Mouse (Mus musculus) WW6 (cell line): ENCODE results near the gene Mrps18c.

ENCODE experiments used
- DNase-seq: peaks from one replicate; pipeline ENCODE4 v3.0.0-alpha.2; 2013; ENCODE audit warnings: low read depth, low spot score

Gene Mrps18c

DNA sequence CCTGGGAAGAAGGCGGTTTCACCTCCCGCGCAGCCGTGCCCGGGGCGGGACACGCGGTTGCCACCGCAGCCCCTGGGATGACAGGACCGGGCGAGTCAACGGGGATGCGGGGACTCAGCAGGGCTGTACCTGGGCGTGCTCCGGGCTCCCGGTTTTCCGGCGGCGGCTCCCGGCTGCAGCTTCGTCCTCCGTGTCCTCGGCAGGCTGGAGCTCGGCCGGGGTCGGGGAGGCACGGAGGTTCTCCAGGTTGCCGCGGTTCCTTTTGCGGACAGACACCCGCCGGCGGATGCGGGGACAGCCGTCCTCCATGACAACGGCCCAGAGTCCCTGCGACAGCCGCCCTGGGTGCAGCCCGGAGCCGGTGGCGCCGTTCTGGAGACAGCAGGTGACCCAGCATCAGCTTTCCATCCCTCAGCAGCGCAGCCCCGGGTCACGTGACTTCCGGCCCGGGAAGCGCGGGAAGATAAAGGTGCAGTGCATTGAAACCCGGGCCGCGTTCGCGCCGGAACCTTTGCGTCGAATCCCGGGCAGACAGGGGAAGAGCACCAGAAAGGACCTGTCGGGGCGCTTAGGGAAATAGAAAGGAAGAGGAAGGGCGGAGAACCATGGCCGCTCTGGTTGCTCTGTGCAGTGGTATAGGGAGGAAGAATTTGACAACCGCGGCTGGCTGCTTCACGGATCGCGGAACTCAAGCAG, at the start of gene Mrps18c, which contains the start of gene Helq:
Mrps18c (plus strand) TSS at position 463 of the 696 bp plus-strand sequence.
Helq (minus strand) TSS at position 434 of the 696 bp plus-strand sequence.
- peak; percentile 88 for DNase-seq

DNA sequence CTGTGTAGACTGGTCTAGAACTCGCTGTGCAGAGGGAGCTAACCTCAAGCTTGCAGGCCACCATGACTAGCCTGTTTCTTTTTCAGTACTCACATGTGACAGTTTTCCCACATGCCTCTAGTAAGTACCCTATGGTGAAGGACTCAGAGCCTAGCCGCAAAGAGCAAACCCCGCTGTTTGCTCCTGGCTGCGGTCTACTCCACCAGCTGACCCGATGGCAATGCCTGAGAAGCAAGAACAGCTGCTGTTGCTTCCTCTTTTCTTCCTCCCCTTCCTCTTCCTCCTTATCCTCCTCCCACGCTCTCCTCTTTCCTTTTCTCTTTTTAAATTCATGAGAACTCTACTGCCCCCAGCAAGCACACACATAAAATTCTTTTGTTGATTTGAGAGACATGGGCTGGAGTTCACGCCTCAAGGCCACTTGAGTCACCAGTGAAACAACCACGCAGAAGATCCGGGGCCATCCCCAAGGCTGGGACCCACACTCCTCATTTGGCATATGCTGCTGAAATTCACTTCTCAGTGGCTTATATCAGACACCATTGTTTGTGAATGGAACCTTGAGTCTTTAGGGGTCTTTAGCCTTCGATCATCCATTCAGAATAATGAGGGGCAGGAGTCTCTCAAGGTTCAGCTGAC, 47.7 kb upstream of the Mrps18c start:
- no peak for DNase-seq

DNA sequence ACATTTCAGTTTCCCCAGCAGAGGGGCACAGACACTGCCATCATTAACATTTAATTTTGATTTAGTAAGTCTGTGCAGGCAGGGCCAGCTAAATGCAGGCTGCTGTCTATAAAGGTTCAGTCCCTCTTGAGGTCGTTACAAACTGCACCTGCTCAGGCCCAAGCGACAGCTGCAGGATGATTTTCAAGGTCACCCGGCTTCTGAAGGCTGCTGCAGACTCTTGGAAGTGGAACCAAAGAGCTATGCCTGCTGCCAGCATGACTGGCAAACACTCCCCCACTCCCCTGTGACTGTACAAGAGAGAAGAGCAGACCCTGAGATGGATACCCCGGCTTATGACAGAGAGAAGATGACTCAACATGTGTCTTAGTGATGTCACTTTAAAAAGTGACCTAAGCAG, 46.8 kb upstream of the Mrps18c start:
- no peak for DNase-seq

DNA sequence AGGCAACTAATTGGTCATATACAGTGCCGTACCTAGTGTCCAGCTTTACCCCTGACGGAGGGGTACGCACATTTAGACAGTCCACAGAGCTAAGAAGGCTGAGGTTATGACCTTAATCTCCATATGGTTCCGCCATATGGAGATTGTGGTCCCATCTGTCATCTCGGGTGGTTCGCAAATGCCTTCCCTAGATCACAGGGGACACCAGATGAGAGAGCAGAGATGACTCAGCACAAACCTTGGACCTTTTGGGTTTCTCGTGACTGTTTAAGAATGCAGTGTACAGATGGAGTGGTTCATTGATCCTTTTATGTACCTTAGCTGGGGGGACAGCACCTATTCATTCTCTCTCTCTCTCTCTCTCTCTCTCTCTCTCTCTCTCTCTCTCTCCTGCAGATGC, 45.0 kb upstream of the Mrps18c start:
- DNase-seq: no peak

DNA sequence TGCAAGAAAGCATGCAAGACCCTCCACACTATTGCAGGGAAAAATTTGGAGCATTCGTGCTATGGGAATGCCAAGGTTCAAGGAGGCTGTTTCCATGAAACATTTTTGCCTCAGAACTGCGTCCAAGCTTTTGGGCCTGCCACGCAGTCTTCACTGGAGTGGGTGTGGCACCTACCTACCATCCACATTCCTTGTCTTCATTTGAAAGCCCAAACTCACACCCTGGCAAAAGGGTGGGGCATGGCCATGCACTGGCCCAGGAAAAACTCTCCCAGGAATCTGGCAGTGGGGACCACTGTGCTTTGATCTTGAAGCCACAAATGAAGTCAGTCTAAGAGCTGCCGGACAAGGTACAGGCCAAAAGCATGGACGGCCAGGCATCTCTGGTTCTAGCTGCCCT, 40.3 kb upstream of the Mrps18c start:
- no peak for DNase-seq

DNA sequence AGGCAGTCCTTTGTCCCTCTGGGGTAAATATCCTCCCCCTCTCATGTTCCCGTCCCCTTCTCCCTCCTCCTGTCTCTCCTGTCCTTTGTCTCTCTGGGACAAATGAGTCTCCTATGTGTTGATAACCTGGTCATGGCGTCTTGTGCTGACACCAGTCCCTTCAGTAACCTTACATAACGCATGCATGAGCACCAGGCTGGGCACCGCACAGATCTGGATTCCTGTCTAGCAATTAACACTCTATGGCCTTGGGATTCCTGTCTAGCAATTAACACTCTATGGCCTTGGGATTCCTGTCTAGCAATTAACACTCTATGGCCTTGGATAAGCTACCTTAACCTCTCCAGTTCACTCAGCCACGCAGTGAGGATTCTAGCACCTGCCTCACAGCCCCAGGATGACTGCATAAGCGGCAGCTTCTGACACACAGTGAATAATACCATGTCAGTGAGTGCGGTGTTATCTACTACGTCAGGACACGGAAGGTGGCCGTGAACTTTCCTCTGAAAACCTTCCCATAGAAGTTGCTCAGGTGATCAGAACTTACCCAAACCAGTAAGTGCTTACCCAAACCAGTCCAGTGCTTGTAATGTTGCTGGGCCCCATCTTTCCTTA, 38.3 kb upstream of the Mrps18c start:
- no peak for DNase-seq

DNA sequence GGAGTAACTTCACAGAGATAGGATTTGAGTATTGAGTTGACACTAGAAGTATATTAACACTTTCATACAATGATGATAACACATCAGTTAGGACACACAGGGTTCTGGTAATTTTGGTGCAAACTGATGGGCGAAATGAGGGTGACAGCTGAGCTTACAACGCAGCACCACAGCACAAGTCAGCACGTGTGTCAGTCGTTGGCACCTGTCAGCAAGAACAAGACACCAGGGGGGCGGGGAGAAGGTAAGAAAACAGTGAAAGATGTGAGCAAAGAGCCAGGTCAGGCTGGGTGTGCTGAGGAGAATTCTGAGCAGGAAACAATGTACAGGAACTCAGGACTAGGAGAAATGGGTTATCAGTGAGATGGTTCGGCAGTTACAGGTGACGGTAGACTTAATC, 36.7 kb upstream of the Mrps18c start:
- DNase-seq: no peak

DNA sequence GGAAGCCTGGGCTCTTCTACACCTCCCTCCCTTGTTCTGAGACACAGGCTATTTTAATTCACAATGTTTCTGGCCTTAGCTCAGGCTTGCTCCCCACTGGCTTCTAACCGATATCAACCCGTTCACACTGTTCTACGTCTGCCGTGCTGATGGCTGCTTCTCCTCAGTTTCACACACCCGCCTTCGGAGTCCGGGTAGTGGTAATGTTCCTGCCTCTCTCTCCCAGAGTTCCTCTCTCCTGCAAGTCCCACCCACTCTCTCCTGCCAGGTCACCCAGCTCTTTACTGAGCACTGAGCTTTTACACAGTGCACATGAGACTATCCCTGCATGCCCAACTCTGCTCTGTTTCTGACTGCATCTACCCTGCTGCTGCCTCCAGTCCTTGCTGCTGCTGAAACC, 32.4 kb upstream of the Mrps18c start:
- no peak for DNase-seq

DNA sequence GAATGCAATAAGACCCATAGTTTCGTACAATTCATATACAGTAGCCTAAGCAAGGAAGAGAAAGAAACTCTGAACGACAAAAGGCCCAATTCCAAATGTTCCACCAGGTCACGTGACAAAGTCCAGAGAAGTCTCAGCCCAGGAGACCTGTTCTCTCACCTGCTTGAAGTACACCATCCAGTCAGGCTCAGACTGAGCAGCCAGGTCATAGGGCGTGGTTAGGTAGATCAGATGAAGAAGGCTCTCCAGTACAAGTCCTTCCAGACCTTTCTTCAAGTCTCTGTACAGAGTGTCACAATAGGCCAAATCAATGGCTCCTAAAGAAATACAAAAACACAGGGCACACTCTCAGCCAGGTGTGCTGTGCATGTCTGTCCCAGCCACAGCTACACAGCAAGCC, 26.9 kb upstream of the Mrps18c start:
- DNase-seq: no peak

DNA sequence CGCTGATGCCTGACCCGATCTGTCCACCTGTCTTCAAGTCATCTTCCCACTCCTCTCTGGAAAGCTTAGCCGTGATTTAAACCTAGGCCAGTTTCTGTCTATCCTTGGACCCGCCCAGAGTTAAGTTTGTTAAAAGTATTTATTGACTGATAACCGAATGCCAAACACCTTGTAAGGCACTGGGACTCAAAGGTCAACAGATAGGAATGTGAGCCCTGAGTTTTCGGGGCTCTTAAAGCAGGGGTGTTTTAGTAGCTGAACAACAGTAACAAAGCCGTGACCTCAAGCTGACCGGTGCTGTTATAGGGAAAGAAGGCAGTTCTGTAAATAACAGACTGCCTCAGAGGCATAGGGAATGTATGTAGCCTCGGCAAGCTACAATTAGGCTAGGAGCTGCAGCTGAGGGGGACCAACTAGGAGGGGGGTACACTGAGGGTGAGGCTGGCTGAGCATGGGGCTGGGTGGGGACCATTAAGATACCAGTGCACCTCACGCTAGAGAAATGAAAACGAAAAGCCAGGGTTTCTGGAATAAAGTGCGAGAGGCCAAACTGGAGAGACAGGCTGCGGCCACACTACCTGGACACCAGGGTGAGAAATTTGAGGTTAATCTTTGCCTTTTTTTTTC, 22.5 kb upstream of the Mrps18c start:
- DNase-seq: no peak

DNA sequence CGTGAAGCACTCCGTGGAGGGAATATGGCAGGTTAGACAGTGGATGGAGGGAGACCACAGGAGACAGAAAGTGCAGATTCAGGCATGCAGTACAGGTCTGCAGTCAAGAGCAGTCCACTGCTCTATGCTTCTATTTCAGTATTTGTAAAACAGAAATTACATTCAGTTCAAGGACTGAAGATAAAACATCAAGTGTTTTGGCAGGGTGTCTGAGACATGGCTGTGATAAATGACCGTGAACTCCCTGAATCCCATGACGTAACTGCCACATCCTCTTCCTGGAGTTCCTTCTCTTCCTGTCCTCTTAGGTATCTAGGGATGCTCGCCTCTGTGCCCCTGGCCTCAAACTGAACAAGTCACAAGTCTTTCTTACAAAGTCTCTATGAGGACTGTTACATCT, 21.5 kb upstream of the Mrps18c start:
- DNase-seq: no peak

DNA sequence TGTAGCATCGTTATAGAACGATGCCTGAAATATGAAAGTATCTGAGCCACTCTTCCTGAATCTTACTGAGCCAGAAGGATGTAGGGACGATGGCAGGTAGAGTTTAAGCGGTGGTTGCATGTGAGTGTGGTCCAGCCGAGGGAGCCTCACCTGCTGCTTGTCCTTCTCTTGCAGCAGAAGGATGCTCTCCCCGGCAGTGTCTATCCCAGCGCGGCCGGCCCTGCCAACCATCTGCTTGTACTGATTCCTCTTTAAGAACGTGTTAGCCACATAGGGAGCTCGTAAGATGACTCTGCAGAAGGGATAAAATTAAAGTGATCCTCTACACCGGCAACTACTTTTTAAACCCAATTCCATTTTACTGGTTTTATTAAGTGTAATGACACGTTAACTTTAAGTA, 19.4 kb upstream of the Mrps18c start:
- no peak for DNase-seq

DNA sequence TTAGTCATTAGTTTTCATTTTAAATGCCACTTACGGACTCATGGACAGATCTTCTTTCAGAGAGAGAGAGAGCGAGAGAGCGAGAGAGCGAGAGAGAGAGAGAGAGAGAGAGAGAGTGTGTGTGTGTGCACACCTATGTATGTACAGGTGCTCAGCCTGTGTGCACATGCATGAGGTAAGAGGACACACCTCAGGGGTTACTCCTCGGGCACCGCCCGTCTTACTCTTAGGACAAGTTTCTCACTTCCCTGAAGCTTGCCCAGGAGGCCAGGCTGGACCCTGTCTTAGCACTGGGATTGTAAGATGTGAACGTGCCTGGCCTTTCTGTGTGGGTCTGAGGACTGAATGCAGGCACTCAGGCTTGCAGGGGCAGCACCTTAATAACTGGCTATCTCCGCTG, 10.9 kb upstream of the Mrps18c start:
- no peak for DNase-seq

DNA sequence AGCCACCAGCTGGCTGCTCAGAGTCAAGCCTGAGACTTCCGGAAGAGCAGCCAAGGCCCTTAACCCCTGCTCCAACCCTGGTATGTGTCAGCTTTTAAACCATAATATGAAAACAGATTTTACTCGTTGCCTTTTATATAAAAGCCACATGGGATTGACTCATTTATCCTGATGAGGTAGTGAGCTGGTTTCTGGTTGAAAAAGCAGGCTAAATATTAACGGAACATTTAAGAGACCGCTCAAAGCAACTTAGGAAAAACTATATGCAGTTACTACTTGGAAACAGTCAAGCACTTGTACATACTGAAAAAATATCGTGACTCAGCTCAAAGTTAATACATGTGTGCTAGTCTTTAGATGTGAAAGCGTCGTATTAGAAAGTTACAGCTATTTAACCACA, 6.2 kb upstream of the Mrps18c start:
- no peak for DNase-seq

DNA sequence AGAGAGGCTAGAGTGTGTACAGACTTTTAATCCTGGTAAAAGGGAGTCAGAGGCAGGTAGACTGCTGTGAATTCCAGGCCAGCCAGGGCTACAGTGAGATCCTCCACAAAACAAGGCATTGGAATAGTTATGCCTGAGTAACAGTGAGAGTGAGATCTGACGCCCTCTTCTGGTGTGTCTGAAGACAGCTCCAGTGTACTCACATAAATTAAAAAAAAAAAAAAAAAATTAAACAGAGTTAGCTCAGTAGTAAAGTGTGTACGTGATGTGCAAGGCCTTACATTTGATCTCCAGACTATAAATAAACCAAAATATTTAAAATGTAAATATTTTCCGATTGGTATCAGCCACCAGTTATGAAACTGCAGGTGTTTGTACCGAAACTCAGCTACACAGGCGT, 4.3 kb upstream of the Mrps18c start:
- DNase-seq: no peak

DNA sequence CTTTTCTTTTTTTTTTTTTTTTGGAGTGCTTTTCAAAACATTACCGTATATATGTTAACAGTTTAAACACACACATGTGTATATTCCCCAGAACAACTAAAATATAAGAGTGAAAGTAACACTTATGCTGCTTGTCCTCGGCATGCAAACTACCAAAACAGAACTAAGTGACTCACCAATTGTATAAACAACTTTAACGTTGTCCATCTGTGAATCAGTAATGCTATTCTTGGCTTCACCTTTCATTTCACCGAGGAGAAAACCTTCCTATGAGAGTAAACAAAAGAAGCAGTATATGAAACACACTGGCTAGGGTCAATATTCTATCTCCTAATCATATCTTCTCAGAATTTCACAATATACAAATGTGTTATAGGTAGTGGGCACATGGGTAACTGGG, 19.9 kb downstream of the Mrps18c start:
- DNase-seq: no peak

DNA sequence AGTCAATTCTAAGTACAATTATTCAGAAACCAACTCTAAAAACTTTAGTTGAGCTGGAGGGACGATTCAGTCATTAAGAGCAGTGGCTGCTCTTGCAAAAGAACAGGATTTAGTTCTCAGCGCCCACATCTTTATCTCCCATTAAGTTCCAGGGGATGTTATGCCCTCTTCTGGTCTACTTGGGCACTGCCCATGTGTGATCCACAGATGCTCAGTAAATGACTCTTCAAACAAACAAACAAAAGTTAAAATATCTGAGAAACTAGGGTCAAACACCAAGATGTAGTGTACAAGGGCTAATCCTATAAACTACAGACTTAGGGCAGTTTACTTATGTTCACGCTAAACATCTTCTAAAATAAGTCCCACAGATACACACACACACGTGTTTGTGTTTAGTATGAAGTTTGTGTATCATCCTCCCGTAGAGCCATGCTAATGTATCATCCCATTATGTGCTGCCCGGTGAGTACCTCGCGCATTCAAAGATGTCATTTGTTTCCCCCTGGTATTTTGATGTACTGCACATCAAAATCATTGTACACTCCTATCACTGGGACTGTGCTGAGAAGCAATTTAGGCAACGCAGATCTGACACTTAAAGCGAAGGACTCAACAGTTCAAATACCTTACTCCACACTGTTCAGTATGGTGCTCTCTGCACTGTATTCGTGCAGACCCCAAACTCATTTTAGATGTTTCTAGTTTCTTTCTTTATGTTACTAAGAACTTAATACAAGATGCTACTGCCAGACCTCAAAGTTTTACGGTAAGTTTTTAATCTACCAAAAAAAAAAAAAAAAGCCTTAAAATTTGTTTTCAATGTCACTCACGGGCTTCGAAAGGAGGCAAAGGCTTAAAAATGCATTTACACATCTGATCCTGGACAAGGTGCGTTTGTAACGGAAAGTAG, 21.4 kb downstream of the Mrps18c start:
- DNase-seq: no peak

DNA sequence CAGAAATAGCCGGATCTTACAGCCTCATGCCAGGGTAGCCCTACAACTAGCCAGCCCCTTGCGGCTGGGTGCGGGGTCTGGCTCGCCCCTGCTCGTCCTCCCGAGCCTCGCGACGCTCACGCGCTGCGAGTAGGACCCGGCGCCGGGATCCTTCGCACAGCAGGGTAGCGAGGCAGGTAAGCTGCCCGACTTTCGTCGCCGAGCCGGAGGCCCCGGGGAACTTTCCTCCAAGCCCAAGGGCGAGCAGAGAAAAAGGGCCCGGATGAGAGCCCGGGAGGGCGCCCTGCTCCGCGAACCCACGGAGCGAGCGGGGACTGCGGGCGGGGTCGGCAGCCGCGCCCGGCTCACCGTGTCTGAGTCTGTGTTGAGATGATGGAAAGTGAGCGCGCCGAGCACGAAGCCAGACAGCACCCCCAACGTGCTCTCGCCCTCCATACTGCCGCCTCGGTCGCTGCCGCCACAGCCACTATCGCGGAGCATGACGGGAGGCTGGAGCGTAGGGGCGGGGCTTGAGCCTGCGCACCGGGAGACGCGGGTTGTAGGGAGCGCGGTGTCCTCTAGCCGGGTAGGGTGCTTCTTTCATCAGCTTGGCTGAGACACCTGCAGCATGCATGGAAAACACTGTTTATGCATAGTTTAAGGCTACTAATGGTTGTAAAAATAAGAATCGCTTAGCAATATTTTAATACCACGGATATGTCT, 22.2 kb downstream of the Mrps18c start, which contains the start of gene Abraxas1:
Abraxas1 (minus strand) TSS at position 483 of the 702 bp plus-strand sequence.
- no peak for DNase-seq

DNA sequence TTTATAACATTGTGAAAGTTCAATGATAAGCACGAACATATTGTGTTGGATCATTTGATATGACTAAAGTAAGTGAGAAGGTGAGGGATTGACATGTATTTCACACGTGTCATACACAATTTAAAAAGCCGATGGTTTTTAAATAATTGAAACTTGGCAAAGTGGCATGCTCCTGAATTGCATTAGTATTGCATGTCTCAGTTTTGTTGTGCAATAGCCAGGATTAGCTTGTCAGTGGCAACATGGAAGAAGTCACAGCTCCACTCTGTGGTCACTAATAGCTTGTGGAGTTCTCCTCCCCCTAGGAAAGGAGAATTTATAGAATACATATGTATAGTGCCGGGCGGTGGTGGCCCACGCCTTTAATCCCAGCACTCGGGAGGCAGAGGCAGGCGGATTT, 22.9 kb downstream of the Mrps18c start:
- no peak for DNase-seq

DNA sequence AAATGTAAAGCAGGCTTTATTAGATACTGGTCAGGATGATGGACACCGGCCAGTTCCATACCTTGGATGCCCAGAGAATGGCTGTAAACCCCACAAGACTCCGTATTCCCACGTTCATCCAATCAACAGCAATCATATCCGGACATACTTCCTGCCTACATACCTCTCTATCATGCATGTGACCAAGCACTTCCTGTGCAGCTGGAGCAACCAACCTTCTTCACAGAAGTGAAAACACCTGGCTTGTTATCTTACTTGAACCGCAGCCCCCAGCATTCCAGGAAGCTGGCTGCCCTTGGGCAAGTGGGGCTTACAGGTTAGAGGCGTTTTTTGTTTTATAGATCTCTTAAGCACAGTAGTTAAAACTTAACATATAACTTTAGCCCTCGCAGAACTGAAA, 24.4 kb downstream of the Mrps18c start:
- DNase-seq: no peak

DNA sequence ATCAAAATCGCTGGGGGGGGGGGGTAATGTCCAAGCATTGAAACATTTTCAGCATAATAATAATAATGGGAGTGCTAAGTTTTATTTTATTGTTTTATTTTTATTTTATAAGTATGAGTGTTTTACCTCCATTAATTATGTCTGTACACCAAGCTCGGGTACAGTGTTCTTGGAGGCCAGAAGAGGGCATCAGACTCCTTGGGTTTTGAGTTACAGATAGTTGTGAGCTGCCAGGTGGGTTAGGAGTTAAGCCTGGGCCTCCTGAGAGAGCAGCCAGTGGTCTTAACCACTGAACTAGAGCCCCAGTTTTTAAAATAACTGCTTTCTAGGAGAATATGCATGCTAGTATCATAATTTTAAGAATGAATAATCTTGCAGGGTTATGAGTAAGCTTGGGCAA, 27.5 kb downstream of the Mrps18c start:
- no peak for DNase-seq
